Mouse (Mus musculus) left cerebral cortex, adult 18-20 months (tissue): ENCODE results near the gene Rai2. TPM values are rescaled to one million over a fixed set of nuclear protein-coding genes. Genes with fewer than 3 reads are reported as not detected.
A peak's percentile ranks its signal among the peaks of the same experiment; 100 is the strongest.

Experiments used
- DNase-seq, 2 experiments: peaks; one replicate each; pipeline ENCODE4 v3.0.0; 2021 to 2022; ENCODE audit warnings: low spot score in 2 of 2, mixed read lengths in 1 of 2
- total RNA-seq, 2 experiments: library from RNA; stranded (reverse); gene quantifications; 2 replicates each; pipeline ENCODE4 v1.2.3; 2021

The Rai2 gene
- total RNA-seq, 2 experiments from 2014 or later = 14.2 to 16.4 TPM

DNA sequence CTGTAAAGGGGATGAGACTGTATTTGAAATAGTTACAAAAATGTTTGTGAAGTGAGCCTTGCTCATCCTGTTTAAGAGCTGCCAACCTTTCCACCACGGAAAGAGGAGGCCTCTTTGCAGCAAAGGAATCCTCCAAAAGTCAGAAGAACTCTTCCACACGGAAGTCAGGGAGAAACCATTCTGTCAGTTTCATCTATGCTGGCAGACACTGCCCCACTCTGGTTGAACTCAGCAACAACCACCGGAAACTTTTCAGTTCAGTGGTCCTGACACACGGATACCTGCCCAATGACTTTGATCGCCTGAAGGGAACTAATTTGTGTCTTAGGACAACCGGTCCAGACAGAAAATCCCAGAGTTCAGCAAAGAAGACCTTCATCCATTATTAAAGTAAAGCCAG, 73.3 kb downstream of the Rai2 start:
- DNase-seq = peak; percentile 16 to 34

DNA sequence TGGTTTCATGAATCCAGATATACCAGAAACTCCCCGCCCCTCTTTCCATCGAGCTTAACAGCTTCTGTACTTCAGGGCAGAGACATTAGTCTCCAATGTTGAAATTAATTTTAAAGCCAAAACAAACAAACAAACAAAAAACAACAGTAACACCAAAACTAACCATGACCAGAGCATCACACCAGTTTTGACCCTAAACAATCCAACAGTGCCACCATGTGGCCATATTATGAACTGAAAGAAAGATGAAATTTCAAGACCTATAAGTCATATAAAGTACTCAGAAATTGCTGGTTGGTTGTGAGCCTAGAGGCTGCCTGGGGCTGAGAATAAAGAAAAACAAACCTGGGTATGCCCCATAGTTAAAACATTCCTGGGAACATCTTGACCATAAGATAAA, 109.3 kb downstream of the Rai2 start:
- peak; percentile 23 to 24 for DNase-seq
